Mouse (Mus musculus): ENCODE measurements around the gene Coa5.

Coa5 gene

GRCm38 (mm10) chr1:37430297-37430840 is 466 bp upstream of the Coa5 start:
- no peak for DNase-seq (ENCODE audit: low spot score)

- DNase-seq (ENCODE audit: low spot score) = peak; percentile 52
These were observed 992 bp downstream of the Coa5 start for GRCm38 (mm10) chr1:37428911-37429310.

DNA sequence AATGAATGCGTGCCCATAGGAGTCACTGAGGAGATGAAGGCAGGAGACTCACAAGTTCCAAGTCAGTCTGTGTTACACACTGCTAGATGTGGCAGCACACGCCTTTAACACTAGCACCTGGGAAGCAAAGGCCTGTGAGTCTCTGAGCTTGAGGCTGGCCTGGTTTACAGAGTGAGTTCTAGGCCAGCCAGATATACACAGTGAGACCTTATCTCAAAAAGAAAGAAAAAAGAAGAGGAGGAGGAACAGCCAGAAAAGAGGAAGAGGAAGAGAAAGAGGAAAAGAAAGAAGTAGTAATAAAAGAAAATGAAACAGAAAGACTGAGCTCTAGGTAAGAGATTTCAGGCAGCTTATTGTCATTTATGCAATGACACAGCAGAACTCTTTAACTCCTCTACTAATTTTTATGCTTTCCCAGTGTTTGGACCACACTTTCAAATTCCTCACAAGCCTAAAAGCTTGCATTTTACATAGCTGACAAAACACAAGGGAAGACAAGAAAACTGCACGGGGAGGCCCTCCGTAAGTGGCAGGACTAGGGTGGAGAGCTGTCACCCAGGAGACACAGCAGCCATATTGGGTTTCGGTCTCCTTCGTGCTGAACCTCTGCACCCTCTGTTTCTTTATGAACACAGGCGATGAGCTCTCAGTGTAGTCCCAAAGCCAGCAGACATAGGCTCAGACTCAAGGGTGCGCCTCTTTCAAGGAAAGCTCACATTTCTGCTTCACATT is 2.6 kb downstream of the Coa5 start:
- DNase-seq (ENCODE audit: low spot score) = no peak

DNA sequence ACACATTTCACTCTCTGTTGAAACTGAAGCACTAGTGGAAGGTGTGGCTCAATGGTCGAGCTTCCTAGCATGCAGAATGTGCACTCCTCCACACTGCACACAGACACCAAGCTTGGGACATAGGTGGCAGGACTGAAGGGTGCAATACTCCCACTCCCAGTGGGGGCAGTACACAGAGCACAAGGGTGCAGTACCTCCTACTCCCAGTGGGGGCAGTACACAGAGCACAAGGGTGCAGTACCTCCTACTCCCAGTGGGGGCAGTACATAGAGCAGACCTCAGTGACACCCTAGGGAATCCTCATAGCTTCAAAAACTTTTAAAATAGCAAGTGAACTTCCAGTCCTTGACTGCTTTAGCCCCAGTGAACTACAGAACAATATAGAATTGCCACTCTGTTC is 10.5 kb downstream of the Coa5 start:
- DNase-seq (ENCODE audit: low spot score) = peak; percentile 50

DNA sequence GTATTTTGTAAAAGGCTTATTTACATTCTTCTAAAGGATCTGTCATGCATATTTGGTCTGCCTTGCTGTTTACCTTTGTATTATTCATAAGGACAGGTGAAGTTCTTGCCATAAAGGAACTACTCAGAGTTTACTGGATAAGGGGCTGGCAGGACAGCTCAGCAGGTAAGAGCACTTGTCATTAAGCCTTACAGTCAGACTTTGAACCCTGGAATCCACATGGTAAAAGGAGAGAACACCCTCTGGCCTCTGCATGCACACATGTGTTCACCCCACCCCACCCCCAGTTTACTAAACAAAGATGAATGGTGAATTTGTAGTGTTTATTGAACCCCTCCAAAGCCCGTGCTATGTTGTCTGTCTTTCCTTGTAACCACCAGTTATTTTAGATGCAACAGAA is 14.5 kb downstream of the Coa5 start:
- DNase-seq (ENCODE audit: low spot score) = no peak

DNA sequence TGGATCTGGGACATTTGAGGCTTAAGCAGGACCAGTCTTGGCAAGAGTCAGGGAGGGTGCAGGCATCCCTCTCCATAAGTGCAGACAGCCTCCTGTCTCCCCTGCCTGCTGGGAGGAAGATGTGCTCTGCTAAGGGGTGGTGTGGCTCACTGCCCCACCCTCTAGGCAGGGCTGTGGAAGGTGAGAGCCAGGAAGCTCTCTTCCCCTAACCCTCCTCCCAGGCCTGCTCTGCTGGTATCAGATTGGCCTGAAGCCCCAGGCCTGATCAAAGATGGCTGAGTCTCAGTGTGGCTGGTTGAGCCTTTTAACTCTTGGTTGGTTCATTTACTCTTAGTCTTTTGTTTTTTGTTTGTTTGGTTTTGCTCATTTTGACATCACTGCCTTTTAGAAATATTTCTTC is 20.3 kb downstream of the Coa5 start:
- no peak for DNase-seq (ENCODE audit: low spot score)

- no peak for DNase-seq (ENCODE audit: low spot score)
These were observed 21.2 kb downstream of the Coa5 start for GRCm38 (mm10) chr1:37408678-37409077.

DNA sequence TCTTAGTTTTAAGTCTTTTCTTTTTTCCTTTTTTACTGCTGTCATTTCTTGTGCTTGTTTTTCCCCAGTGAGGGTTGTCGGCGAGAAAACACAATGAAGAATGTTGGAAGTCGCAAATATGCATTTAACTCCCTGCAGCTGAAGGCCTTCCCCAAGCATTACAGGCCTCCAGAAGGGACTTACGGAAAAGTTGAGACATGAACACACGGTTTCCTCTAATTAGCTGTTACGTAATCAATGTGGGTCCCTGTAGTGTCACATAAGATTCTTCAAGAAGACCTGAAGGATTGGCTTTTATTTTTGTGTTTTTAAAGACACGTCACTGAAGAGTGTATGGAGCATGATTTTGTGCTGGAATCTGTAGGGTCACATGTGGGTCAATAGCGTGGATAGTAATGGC is 21.8 kb downstream of the Coa5 start:
- no peak for DNase-seq (ENCODE audit: low spot score)

GRCm38 (mm10) chr1:37407228-37407627 is 22.7 kb downstream of the Coa5 start:
- DNase-seq (ENCODE audit: low spot score) = no peak

GRCm38 (mm10) chr1:37405137-37405536 is 24.8 kb downstream of the Coa5 start:
- DNase-seq (ENCODE audit: low spot score) = no peak

- peak; percentile 70 for DNase-seq (ENCODE audit: low spot score)
These were observed 28.2 kb downstream of the Coa5 start for GRCm38 (mm10) chr1:37401687-37402086.

DNA sequence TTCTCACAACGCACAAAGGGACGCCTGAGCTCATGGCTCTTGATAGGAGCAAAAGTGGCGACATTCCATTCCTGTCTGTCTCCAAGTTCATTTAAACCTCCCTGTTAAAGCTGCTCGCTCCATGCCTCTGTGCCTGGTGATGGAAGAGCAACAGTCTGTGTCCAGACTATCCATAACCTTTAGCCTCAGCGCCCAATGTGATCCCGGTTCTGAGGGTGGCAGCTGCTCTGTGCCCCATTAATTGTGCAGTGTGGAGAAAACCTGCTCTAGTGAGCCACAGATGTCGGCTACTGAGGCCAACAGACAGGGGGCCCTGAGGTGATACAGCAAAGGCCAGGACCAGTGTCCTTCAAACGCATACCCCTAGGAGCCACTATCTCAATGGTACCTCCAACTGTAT is 30.2 kb downstream of the Coa5 start:
- DNase-seq (ENCODE audit: low spot score) = no peak

DNA sequence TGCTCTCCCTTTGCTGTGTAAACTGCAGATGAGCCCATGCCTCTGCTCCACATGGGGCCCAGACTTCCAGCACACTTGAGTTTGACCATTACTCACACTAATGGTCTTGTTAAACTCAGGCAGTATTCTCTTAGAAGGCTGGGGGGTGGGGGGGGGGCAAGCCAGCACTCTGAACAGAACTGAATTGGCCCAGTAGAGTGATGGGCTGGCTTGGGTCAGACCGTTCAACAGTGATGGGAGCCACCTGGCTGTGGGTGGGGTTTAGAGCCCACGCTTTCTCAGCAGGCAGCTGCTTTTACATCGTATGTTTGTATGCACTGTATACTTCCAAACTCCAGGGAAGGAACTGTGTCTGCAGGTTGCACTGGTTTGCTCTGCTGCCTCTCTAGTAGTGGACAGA is 30.9 kb downstream of the Coa5 start:
- no peak for DNase-seq (ENCODE audit: low spot score)

DNA sequence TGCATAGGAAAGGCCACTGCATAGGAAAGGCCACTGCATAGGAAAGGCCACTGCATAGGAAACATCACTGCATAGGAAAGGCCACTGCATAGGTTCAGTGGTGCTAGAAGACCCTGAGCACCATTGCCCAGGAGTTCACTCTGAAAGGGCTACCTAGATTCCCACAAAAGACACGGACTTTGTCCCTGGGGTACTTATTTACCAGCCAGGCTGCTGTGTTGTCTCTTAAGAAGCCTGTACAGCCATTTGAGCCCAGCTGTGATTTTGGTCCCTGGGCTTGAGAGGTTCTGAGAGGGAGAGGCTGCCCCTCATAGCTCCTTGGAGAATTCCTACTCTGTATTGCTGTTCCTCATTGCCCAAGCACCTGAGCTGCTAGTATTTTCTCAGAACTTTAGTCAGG is 33.4 kb downstream of the Coa5 start:
- no peak for DNase-seq (ENCODE audit: low spot score)

- DNase-seq (ENCODE audit: low spot score) = no peak
These were observed 36.7 kb downstream of the Coa5 start for GRCm38 (mm10) chr1:37393174-37393573.

DNA sequence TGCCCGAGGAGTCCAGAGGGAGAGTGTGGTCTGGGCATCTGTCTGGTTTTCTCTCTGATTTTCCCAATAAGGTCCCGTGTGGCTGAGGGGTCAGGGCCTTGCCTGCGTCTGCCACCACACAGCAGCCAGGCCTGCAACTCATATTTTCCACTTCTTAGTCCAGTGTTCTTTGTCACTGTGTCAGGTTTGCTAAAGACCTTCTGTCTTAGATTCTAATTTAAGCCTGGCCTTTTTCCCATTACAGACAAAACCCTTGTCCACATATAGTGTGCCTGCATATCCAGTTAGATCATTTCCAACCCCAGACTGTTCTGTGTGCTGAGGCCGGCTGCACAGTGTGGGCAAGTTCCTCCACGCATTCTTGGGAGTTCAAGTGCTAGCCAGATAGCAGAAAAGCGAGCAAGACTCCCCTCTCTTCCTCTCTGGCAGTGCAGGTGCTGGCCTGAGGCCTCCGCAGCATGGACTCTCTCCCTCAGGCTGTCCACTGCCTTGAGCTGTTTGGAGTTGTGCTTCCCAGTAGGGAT is 43.4 kb downstream of the Coa5 start:
- peak; percentile 18 for DNase-seq (ENCODE audit: low spot score)

DNA sequence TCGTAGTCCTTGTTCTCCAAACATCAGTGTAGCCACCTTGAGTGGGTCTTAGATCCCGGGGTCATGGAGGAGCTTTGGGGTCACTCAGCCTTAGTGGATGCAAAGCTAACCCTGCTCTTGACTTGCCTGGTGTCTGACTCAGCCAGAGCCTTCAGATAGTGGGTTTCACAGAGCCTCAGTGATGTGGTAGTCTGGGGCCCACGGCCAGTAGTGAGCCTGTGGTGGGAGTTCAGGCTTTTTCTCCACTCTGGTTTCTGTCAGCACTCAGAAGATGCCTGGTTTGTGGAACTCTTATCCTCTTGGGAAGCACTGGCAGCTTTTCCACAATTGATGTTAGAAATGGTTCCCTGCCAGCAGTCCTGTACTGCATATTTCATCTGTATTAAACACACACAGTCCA is 45.6 kb downstream of the Coa5 start:
- DNase-seq (ENCODE audit: low spot score) = no peak

- DNase-seq (ENCODE audit: low spot score) = no peak
These were observed 49.0 kb downstream of the Coa5 start for GRCm38 (mm10) chr1:37380913-37381312.

DNA sequence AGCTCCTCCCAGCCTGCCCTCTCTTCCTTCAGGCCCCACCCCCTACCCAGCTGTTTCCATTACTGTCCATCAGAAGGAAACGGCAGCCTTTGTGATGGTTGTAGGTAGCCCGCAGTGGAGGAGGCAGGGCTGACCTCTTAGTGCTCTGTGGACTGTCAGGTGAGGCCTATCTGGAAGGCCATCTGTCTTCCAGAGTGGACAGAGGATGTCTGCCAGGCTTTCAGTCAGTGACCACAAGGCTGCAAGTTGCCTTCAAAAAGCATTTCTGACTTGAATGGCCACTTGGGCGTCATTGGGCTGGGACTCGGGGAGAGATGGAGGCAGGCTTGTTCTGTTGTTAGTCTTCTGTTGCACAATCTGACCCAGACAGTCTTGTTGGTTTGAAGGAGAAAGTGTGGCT is 50.4 kb downstream of the Coa5 start:
- DNase-seq (ENCODE audit: low spot score) = no peak

- no peak for DNase-seq (ENCODE audit: low spot score)
These were observed 51.8 kb downstream of the Coa5 start for GRCm38 (mm10) chr1:37378095-37378494.

- DNase-seq (ENCODE audit: low spot score) = no peak
These were observed 53.2 kb downstream of the Coa5 start for GRCm38 (mm10) chr1:37376751-37377150.

GRCm38 (mm10) chr1:37376177-37376576 is 53.7 kb downstream of the Coa5 start:
- no peak for DNase-seq (ENCODE audit: low spot score)

DNA sequence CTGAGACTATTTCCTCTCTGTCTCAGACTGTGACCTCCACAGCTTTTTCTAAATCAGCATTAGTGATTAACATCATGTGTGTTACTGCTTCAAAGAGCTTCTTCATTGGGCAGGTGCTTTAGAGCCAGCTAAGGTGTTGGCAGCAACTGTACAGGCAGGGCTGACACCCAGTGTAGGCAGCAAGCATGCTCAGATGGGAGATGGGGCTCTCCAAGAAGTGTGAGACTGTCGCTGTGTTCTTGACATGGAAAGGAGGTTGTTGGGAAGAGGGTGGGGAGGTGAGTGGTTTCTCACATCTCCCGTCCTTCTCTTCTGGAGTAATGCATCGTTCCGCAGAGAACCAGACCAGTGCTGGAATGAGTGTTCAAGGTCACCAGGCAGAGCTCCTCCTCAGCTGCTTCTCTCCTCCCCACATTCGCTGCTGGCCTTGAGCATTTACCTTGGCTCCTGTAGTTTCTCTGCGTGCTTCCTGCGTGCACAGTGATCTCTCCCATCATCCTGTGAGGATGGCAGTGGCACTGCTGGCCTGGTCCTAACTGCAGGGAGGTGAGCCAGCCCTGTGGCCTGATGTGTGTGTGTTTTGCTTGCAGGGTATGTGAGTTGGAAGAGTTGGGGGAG is 61.0 kb downstream of the Coa5 start:
- no peak for DNase-seq (ENCODE audit: low spot score)

GRCm38 (mm10) chr1:37368125-37368524 is 61.8 kb downstream of the Coa5 start:
- no peak for DNase-seq (ENCODE audit: low spot score)
